Mouse (Mus musculus): ENCODE results near the gene Cck.
"Not testable (repeated sequence)": the region's sequence is repeated elsewhere in the genome, so short reads cannot be mapped to it uniquely, and the experiment has no call there.

The Cck gene

DNA sequence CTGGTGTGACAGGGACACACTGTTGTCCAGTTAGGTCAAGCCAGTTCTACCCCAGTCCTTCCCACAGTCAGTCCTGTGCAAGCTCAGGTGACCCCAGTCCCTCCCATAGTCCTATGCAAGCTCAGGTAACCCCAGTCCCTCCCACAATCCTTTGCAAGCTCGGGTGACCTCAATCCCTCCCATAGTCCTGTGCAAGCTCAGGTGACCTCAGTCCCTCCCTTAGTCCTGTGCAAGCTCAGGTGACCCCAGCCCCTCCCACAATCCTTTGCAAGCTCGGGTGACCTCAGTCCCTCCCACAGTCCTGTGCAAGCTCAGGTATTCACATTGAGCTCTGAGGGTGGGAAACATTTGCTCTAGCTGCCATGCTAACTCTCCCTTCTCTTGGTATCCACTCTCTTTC is 35.5 kb downstream of the Cck start:
- no peak for DNase-seq (ENCODE audit: low read depth, low spot score)

- DNase-seq (ENCODE audit: low read depth, low spot score): no peak
These were observed 37.0 kb downstream of the Cck start for GRCm38 (mm10) chr9:121458466-121458865.

- DNase-seq (ENCODE audit: low read depth, low spot score): no peak
These were observed 38.6 kb downstream of the Cck start for GRCm38 (mm10) chr9:121456739-121457515.

- DNase-seq (ENCODE audit: low read depth, low spot score): no peak
These were observed 40.6 kb downstream of the Cck start for GRCm38 (mm10) chr9:121454891-121455290.

DNA sequence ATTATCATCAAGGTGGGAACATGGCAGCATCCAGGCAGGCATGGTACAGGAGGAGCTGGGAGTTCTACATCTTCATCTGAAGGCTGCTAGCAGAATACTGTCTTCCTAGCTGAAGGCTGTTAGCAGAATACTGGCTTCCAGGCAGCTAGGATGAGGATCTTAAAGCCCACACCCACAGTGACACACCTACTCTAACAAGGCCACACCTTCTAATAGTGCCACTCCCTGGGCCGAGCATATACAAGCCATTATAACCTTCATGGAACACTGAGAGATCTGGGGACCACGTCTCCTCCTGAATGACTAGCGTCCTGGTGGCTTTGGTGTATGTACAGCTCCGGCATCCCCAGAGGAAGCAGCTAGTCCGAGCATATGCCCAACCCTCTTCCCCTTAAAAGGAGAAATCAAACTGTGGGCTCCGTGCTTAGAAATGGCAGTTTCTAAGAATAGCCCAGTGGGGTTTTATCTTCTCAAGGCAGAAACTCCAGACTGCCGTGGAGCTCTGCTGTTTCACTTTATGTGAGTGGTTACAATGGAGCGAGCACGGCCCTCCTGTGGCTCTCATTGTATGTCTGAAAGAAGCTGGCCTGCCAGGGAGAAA is 43.1 kb downstream of the Cck start:
- not testable (repeated sequence) for DNase-seq (ENCODE audit: low read depth, low spot score)

- DNase-seq (ENCODE audit: low read depth, low spot score): no peak
These were observed 49.1 kb downstream of the Cck start for GRCm38 (mm10) chr9:121446431-121446831.

GRCm38 (mm10) chr9:121445364-121445763 is 50.1 kb downstream of the Cck start:
- no peak for DNase-seq (ENCODE audit: low read depth, low spot score)

DNA sequence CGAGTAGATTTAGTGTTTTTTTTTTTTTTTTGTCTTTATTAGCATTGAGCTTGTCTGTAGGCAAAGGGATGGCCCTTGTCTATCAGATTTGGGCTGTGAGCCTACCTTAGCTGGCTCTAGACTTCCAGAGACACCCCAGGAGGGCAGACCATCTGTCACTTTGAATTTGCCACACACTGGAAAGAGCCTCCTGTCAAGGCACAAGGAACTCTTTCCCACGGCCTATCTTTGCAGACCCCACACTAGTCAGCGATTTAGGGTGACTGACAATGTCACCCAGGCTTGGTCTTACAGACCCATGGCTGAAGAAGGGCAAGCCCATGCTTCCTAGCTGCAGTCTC is 51.2 kb downstream of the Cck start:
- DNase-seq (ENCODE audit: low read depth, low spot score): no peak

DNA sequence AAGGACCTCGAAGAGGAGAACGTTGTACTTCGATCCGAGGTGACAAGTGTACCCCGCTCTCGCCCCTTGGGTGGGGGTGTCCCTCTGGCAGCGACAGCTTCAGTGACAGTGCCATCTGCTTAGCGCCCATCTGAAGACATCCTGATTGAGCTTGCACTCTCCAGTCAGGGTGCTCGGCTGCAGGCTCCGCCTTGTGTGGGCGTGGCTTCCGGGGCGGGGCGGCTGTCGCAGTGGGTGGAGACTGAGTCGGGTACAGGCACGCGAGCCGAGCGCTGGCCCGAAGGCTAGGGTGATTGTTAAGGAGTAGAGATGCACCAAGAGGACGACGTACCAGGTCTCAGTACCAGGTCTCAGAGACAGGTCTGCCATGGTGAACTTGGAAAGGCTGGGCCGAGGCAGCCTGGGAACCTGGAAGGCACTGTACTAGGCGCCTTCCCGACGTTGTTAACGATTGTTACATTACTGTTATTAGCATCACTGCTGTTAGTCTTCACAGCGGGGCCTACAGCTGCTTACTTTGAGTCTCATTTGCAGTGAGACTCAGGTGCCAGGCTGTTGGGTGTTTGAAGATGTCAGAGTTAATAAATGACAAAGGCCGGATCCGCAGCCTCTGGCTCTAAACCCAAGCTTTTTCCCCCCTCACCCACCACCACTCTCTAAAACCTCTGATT is 51.7 kb downstream of the Cck start:
- DNase-seq (ENCODE audit: low read depth, low spot score): no peak

DNA sequence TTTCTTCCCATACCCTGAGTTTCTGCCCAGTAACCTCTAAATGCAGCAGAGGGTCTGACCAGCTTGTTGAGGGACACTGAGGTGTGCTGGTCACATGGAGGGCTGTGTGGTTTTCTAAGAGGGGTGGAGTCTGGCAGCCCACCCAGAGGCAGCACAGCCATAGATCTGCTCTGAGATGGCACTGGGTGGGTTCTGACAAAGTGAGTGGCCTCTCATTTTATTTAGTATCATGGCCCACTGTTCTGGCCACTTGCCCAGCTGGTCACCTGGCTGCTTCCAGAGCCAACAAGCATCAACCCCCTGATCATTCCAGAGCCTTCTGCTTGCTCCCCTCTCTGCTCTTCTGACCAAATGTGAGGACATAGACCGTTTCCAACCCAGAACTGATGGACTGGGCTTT is 53.3 kb downstream of the Cck start:
- DNase-seq (ENCODE audit: low read depth, low spot score): no peak
